Mouse (Mus musculus): ENCODE results near the gene Gm14226. TPM values are rescaled to one million over a fixed set of nuclear protein-coding genes. Genes with fewer than 3 reads are reported as not detected.

Gm14226 gene
- total and polyA plus RNA-seq, 3 experiments, result 0.07 to 0.08 TPM; not detected in 1

- peak overlapping the region; percentile 94 for H3K27ac ChIP-seq (ENCODE audit: control insufficient read depth, low read depth, low read length)
- H3K27me3 ChIP-seq (ENCODE audit: control insufficient read depth in 1 of 2, insufficient read depth in 2 of 2, low read length in 2 of 2), result peaks cover 0 to 3% of the 10 kb centered on the region in 2 experiments; a peak in 1 of 4 replicates
- peaks cover 9 to 10% of the 10 kb centered on the region in 2 experiments for H3K4me1 ChIP-seq (ENCODE audit: control insufficient read depth in 1 of 2, insufficient read depth in 2 of 2, low read length in 2 of 2)
- H3K36me3 ChIP-seq (ENCODE audit: control insufficient read depth in 1 of 2, insufficient read depth in 2 of 2, low read length in 2 of 2), result peaks cover 0 to 2% of the 10 kb centered on the region in 2 experiments; a peak in 1 of 4 replicates
- peak overlapping the region; percentile 71 to 75 for H3K4me3 ChIP-seq (ENCODE audit: control insufficient read depth in 1 of 2, insufficient read depth in 1 of 2, low read depth in 2 of 2, low read length in 2 of 2)
- peak; percentile 96 for DNase-seq (ENCODE audit: low read depth, low spot score)
- no peaks in the 10 kb centered on the region; the same call in 1 of the 2 replicates for H3K79me2 ChIP-seq (ENCODE audit: control insufficient read depth, insufficient read depth, low read length, poor library complexity)
- H3K9me3 ChIP-seq (replicated peaks; ENCODE audit: insufficient read depth, low read length), result no peaks in the 10 kb centered on the region
- TF ChIP-seq SMC3 (IDR thresholded peaks at IDR 0.05; ENCODE audit: low read depth, low read length) (no peak), MAZ (IDR thresholded peaks at IDR 0.05; ENCODE audit: low read depth, low read length) (peak; percentile 71), MYB (IDR thresholded peaks at IDR 0.05; ENCODE audit: low read depth, low read length) (peak; percentile 49; the same call in 1 of the 2 replicates), RCOR1 (IDR thresholded peaks at IDR 0.05; ENCODE audit: low read depth, low read length) (no peak), ZMIZ1 (IDR thresholded peaks at IDR 0.05; ENCODE audit: low read depth, low read length) (peak; percentile 72), POLR2AphosphoS2 (IDR thresholded peaks at IDR 0.05; ENCODE audit: low read length) (peak; percentile 52; the same call in 1 of the 2 replicates), TBP (IDR thresholded peaks at IDR 0.05; ENCODE audit: low read depth, low read length) (peak; percentile 60; the same call in 1 of the 2 replicates), ETS1 (IDR thresholded peaks at IDR 0.05; ENCODE audit: low read depth, low read length) (peak; percentile 38; the same call in 1 of the 2 replicates), TCF12 (IDR thresholded peaks at IDR 0.05; ENCODE audit: low read depth, low read length) (peak; percentile 6; the same call in 1 of the 2 replicates), POLR2A (IDR thresholded peaks at IDR 0.05; ENCODE audit: control insufficient read depth in 1 of 2, insufficient read depth in 1 of 2, low read depth in 1 of 2, low read length in 2 of 2, poor library complexity in 1 of 2) (peak in 1 of 2 experiments; percentile 68; a peak in 2 of 4 replicates), HCFC1 (IDR thresholded peaks at IDR 0.05; ENCODE audit: low read depth, low read length) (peak; percentile 22; the same call in 1 of the 2 replicates), JUND (IDR thresholded peaks at IDR 0.05; ENCODE audit: low read depth, low read length) (no peak), E2F4 (IDR thresholded peaks at IDR 0.05; ENCODE audit: borderline replicate concordance, low read depth, low read length) (peak; percentile 57; the same call in 1 of the 2 replicates), NELFE (IDR thresholded peaks at IDR 0.05; ENCODE audit: low read depth, low read length) (peak; percentile 20), NRF1 (IDR thresholded peaks at IDR 0.05; ENCODE audit: insufficient read depth, low read depth, low read length, poor library complexity, severe bottlenecking) (peak; percentile 74), EP300 (IDR thresholded peaks at IDR 0.05; ENCODE audit: low read depth in 1 of 2, low read length in 2 of 2) (peak in 1 of 2 experiments; percentile 54; a peak in 2 of 4 replicates), MAX (IDR thresholded peaks at IDR 0.05; ENCODE audit: low read length) (peak; percentile 42; the same call in 1 of the 2 replicates), MYC (IDR thresholded peaks at IDR 0.05; ENCODE audit: low read depth, low read length) (no peak), MAFK (IDR thresholded peaks at IDR 0.05; ENCODE audit: borderline replicate concordance, low read depth, low read length) (no peak), ZNF384 (IDR thresholded peaks at IDR 0.05; ENCODE audit: low read depth, low read length) (0 out of 2 replicates have a peak, but pooled peaks have one; percentile 47), MEF2A (IDR thresholded peaks at IDR 0.05; ENCODE audit: extremely low read depth, insufficient replicate concordance, low read depth, low read length, poor library complexity, severe bottlenecking) (no peak), SIN3A (IDR thresholded peaks at IDR 0.05; ENCODE audit: low read length) (peak; percentile 62; the same call in 1 of the 2 replicates), MXI1 (IDR thresholded peaks at IDR 0.05; ENCODE audit: low read depth, low read length) (peak; percentile 69), USF1 (IDR thresholded peaks at IDR 0.05; ENCODE audit: low read depth, low read length) (no peak), ZC3H11A (IDR thresholded peaks at IDR 0.05; ENCODE audit: low read depth, low read length) (no peak), ELF1 (IDR thresholded peaks at IDR 0.05; ENCODE audit: low read depth, low read length) (no peak)
- peak overlapping the region; percentile 82 for H3K9ac ChIP-seq (ENCODE audit: control insufficient read depth, low read depth, low read length, poor library complexity, severe bottlenecking)
These were observed 936 bp downstream of the Gm14226 start for GRCm38 (mm10) chr2:155018762-155019641.
